Mouse (Mus musculus) myocyte (in vitro differentiated cells): ENCODE data around the gene Fam172a. TPM values are rescaled to one million over a fixed set of nuclear protein-coding genes. Genes with fewer than 3 reads are reported as not detected.

Experiments
- H3K27me3 ChIP-seq: one replicate; pipeline ENCODE4 v1.6.1; 2011; ENCODE audit not compliant: control insufficient read depth, insufficient read depth, insufficient read length
- H3K36me3 ChIP-seq: one replicate; pipeline ENCODE4 v1.6.1; 2011; ENCODE audit not compliant: control insufficient read depth, insufficient read depth
- H3K4me2 ChIP-seq: one replicate; pipeline ENCODE4 v1.6.1; 2011; ENCODE audit warnings: low read depth, control low read depth
- H3K4me3 ChIP-seq: one replicate; pipeline ENCODE4 v1.5.1; 2011; ENCODE audit warnings: mild to moderate bottlenecking, control low read depth, moderate library complexity
- H3K79me2 ChIP-seq: one replicate; pipeline ENCODE4 v1.6.1; 2011; ENCODE audit not compliant: control insufficient read depth, insufficient read depth
- H3ac ChIP-seq: one replicate; pipeline ENCODE4 v1.6.1; 2011; ENCODE audit not compliant: control insufficient read depth, insufficient read length
- CEBPB ChIP-seq: IDR thresholded peaks from 2 replicates; pipeline ENCODE4 v1.6.1; 2011; ENCODE audit warnings: mild to moderate bottlenecking, moderate library complexity; ENCODE audit not compliant: poor library complexity, insufficient read depth, severe bottlenecking
- E2F4 ChIP-seq: IDR thresholded peaks from one replicate; pipeline ENCODE4 v1.6.1; 2011; ENCODE audit warnings: mild to moderate bottlenecking, control low read depth, moderate library complexity; ENCODE audit not compliant: insufficient read depth
- MAX ChIP-seq: IDR thresholded peaks from one replicate; pipeline ENCODE4 v1.6.1; 2011; ENCODE audit warnings: low read depth, mild to moderate bottlenecking, control low read depth
- MYOD1 ChIP-seq, 3 experiments: IDR thresholded peaks; one replicate each; pipeline ENCODE4 v1.6.1; 2011; ENCODE audit warnings: control low read depth in 2 of 3, low read depth in 2 of 3, mild to moderate bottlenecking in 2 of 3, moderate library complexity in 1 of 3; ENCODE audit not compliant: insufficient read length in 2 of 3, control insufficient read depth in 1 of 3
- MYOG ChIP-seq, 3 experiments: IDR thresholded peaks; one replicate each; pipeline ENCODE4 v1.6.1; 2011; ENCODE audit warnings: control low read depth in 2 of 3, low read depth in 2 of 3, mild to moderate bottlenecking in 2 of 3; ENCODE audit not compliant: insufficient read length in 2 of 3, control insufficient read depth in 1 of 3, insufficient read depth in 1 of 3
- POLR2A ChIP-seq: IDR thresholded peaks from one replicate; pipeline ENCODE4 v1.6.1; 2011; ENCODE audit warnings: low read depth, mild to moderate bottlenecking, control low read depth, moderate library complexity; ENCODE audit not compliant: insufficient read length
- POLR2AphosphoS2 ChIP-seq: IDR thresholded peaks from one replicate; pipeline ENCODE4 v1.6.1; 2011; ENCODE audit warnings: low read depth, control low read depth; ENCODE audit not compliant: insufficient read length
- REST ChIP-seq: IDR thresholded peaks from one replicate; pipeline ENCODE4 v1.6.1; 2011; ENCODE audit warnings: mild to moderate bottlenecking, control low read depth, moderate library complexity; ENCODE audit not compliant: insufficient read depth, insufficient read length
- SRF ChIP-seq: IDR thresholded peaks from one replicate; pipeline ENCODE4 v1.6.1; 2011; ENCODE audit warnings: low read depth; ENCODE audit not compliant: control insufficient read depth, insufficient read length
- TCF12 ChIP-seq: IDR thresholded peaks from one replicate; pipeline ENCODE4 v1.6.1; 2011; ENCODE audit warnings: mild to moderate bottlenecking, control low read depth; ENCODE audit not compliant: poor library complexity, insufficient read depth, severe bottlenecking
- TCF3 ChIP-seq: IDR thresholded peaks from one replicate; pipeline ENCODE4 v1.6.1; 2011; ENCODE audit warnings: low read depth, control low read depth; ENCODE audit not compliant: insufficient read length
- USF1 ChIP-seq: IDR thresholded peaks from one replicate; pipeline ENCODE4 v1.6.1; 2011; ENCODE audit warnings: low read depth, mild to moderate bottlenecking, control low read depth, moderate library complexity
- polyA plus RNA-seq: library from polyadenylated mRNA; unstranded; fragments of >200 nt; fragmentation: generic; extraction: Trizol; gene quantifications from one replicate; pipeline ENCODE4 v1.2.1, GENCODE M21; 2012; ENCODE audit warnings: missing spikeins

Gene Fam172a
- polyA plus RNA-seq, 1 experiment = 6.5 TPM

DNA sequence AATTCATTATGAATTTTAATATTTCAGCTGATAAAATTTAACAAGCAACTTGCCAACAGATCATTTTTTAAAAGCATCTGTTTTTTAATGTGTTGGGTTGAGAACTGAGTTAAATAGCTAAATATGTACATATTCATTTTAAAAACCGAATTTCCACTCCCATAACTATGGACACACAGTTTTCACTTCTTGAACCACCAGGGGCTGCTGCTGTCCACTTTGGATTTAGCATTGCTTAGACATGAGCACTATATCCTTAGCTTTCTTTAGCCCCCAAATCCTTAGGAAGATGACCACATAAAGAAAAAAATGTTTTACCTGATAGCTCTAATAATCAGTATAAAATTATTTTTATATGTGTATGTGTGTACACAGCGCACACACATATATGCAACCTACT is 207.4 kb downstream of the Fam172a start:
- no peak overlapping the region for H3ac ChIP-seq
- TF ChIP-seq MYOG (IDR thresholded peaks at IDR 0.05; ENCODE audit: control insufficient read depth in 1 of 3, insufficient read depth in 1 of 3, insufficient read length in 2 of 3, low read depth in 2 of 3) (no peak), REST (no peak), POLR2AphosphoS2 (no peak), SRF (no peak), CEBPB (no peak), MYOD1 (IDR thresholded peaks at IDR 0.05; ENCODE audit: control insufficient read depth in 1 of 3, insufficient read length in 2 of 3, low read depth in 2 of 3) (no peak), POLR2A (no peak), MAX (no peak), TCF3 (no peak), E2F4 (no peak), TCF12 (no peak), USF1 (no peak)
- no peaks in the 10 kb centered on the region for H3K27me3 ChIP-seq

DNA sequence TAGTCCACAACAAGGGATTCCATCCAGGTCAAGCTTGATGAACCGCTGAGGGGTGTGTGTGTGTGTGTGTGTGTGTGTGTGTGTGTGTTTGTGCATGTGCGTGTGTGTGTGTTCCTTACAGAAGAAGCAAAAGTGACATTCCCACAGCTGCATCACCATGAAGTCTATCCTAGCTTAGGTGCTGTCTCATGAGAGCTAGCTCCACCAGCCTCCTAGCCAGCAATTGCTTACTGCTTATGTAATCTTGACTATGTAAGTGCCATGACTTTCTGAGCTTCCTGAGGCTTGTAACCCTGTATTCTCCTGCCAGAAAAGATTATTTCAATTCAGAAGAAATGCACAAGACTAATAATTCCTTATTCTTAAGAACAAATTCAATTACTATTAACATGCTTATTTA is 221.0 kb downstream of the Fam172a start:
- H3K79me2 ChIP-seq = no peaks in the 10 kb centered on the region
- no peak overlapping the region for H3K4me3 ChIP-seq
- no peak for TF ChIP-seq MAX
- TF ChIP-seq USF1 = no peak
- no peak for TF ChIP-seq TCF3
- TF ChIP-seq MYOD1 (IDR thresholded peaks at IDR 0.05; ENCODE audit: control insufficient read depth in 1 of 3, insufficient read length in 2 of 3, low read depth in 2 of 3) = no peak
- TF ChIP-seq SRF = no peak
- no peak for TF ChIP-seq POLR2AphosphoS2
- no peak for TF ChIP-seq MYOG (IDR thresholded peaks at IDR 0.05; ENCODE audit: control insufficient read depth in 1 of 3, insufficient read depth in 1 of 3, insufficient read length in 2 of 3, low read depth in 2 of 3)
- TF ChIP-seq CEBPB = no peak
- no peak for TF ChIP-seq POLR2A
- no peak for TF ChIP-seq TCF12
- no peak for TF ChIP-seq E2F4
- no peak for TF ChIP-seq REST
- H3K4me2 ChIP-seq = no peak overlapping the region
- H3ac ChIP-seq = no peak overlapping the region
- no peaks in the 10 kb centered on the region for H3K27me3 ChIP-seq
- H3K36me3 ChIP-seq = no peaks in the 10 kb centered on the region

More for the DNA sequence above, 207.4 kb downstream of the Fam172a start:
- Histone ChIP-seq H3K4me3 (no peak overlapping the region), H3K4me2 (no peak overlapping the region), H3K36me3 (no peaks in the 10 kb centered on the region), H3K79me2 (no peaks in the 10 kb centered on the region)

DNA sequence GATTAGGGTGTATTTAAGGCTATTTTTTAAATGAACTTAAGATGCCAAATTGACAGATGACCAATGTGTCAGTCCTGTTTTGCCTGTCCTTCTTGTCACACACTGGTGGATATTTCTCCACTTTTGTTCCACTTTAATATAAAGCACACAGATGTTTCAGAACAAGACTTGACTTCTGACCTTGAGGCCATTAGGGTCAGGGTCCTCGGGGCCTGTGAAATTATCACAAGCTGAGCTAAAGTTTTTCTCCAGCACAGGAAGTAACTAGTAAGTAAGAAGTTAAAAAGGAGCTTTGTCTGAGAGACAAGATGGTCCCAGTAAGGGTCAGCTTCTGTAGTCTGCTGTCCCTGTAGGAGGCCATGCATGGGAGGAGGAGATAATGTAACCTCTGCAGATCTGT is 255.8 kb downstream of the Fam172a start:
- Histone ChIP-seq H3K79me2 (no peaks in the 10 kb centered on the region), H3K27me3 (no peaks in the 10 kb centered on the region), H3K4me3 (no peak overlapping the region), H3K4me2 (no peak overlapping the region), H3K36me3 (no peaks in the 10 kb centered on the region), H3ac (no peak overlapping the region)
- TF ChIP-seq MYOG (IDR thresholded peaks at IDR 0.05; ENCODE audit: control insufficient read depth in 1 of 3, insufficient read depth in 1 of 3, insufficient read length in 2 of 3, low read depth in 2 of 3) = no peak
- no peak for TF ChIP-seq REST
- no peak for TF ChIP-seq MAX
- no peak for TF ChIP-seq SRF
- TF ChIP-seq MYOD1 (IDR thresholded peaks at IDR 0.05; ENCODE audit: control insufficient read depth in 1 of 3, insufficient read length in 2 of 3, low read depth in 2 of 3) = no peak
- TF ChIP-seq USF1 = no peak

DNA sequence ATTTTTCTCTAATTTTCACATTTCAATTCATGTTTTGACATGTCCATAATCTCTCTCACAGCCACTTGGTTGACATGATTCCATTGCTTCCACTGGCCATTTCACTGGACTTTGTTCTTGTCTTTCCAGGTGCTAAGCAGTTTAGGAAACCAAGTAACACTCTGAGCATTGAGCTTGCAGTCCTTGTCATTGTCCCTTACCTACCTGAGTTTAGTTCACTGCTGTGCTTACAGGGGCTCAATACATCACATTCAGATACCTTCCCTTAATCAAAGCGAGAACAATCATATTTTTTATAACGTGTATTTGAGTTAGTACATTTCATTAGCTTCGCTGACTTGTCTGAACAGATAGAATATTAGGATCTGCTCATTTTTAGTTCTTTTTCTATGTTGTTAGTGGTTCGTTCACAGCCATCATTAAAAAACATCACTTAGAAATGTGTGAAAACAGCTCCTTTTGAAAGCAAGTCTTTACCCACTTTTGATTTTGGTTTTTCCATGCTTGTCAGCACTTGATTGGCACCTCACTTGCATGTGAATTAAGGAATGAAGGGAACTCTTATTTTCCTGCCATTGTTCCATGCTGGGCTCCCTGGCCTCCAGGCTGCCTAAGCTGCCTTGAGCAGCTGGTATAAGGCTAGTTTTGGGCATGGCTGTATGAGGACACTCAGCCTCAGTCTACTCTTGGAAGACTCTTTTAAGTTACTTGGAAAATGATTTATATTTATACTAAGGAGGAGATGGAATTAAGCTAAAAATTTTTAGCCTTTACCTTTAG is 257.9 kb downstream of the Fam172a start:
- no peak overlapping the region for H3ac ChIP-seq
- TF ChIP-seq MYOD1 (IDR thresholded peaks at IDR 0.05; ENCODE audit: control insufficient read depth in 1 of 3, insufficient read length in 2 of 3, low read depth in 2 of 3) = no peak
- no peak for TF ChIP-seq TCF12
- no peak for TF ChIP-seq TCF3
- no peak for TF ChIP-seq REST
- no peak for TF ChIP-seq MYOG (IDR thresholded peaks at IDR 0.05; ENCODE audit: control insufficient read depth in 1 of 3, insufficient read depth in 1 of 3, insufficient read length in 2 of 3, low read depth in 2 of 3)
- no peak for TF ChIP-seq CEBPB
- TF ChIP-seq SRF = no peak
- TF ChIP-seq MAX = no peak
- no peak for TF ChIP-seq E2F4
- TF ChIP-seq POLR2AphosphoS2 = no peak
- TF ChIP-seq USF1 = no peak
- no peak for TF ChIP-seq POLR2A
- no peaks in the 10 kb centered on the region for H3K79me2 ChIP-seq
- no peaks in the 10 kb centered on the region for H3K27me3 ChIP-seq
- H3K36me3 ChIP-seq = no peaks in the 10 kb centered on the region
- no peak overlapping the region for H3K4me3 ChIP-seq
- no peak overlapping the region for H3K4me2 ChIP-seq
